Mouse (Mus musculus): ENCODE data around the gene Scgb2b19.
"Not testable (repeated sequence)": the region's sequence is repeated elsewhere in the genome, so short reads cannot be mapped to it uniquely, and the experiment has no call there.

The Scgb2b19 gene

DNA sequence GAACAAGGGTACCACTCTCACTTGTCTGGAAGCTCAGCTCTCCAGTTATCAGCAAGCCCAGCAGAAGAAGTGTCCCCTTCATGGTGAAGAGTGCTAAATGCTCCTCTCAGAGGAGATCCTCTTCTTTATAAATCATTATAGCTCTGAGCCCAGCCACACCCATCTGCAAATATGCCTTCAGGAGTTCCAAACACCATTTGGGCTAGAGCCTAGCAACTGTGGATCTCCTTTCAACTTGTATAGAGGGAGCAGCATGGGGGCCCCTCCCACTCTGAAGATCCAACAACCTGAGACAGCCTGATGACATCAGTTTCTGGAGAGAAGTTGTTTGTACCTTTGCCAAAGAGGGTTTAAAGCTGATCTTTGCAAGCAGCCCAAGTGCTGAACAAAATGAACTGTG, at the start of gene Scgb2b19:
TSS of gene Scgb2b19 (minus strand) at position 101 of the 400 bp plus-strand sequence.
- not testable (repeated sequence) for DNase-seq (ENCODE audit: low read depth, low spot score)

DNA sequence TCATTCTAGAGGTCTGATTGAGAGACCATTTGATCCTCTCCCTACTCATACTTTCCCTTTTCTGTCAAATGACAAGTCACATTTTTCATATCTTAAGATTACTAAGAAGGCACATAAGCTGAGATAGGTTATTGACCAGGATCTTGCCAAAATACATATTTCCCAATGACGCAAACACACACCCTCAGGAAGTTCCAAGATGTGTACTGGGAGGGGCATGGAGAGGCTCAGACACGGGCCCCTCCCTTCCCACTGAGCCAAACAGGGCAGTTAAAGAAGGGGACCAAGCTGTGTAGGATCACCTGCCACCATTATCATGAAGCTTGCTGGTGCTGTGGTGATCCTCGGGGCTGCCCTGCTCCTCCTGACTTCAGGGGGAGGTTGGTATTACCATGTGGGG, 6.9 kb upstream of the Scgb2b19 start, which contains the start of gene Scgb1b19:
TSS of gene Scgb1b19 (plus strand) at position 301 of the 400 bp plus-strand sequence.
- DNase-seq (ENCODE audit: low read depth, low spot score), result not testable (repeated sequence)

All from CD4-positive helper T cell, adult 2 months (primary cell).